Mouse (Mus musculus) liver (tissue): ENCODE data around the gene Tpd52l1.
"Not testable (repeated sequence)": the region's sequence is repeated elsewhere in the genome, so short reads cannot be mapped to it uniquely, and the experiment has no call there.

Source experiments
- DNase-seq: peaks from one replicate; pipeline ENCODE4 v3.0.0-alpha.2; 2020; ENCODE audit warnings: mixed read lengths

Tpd52l1 gene

DNA sequence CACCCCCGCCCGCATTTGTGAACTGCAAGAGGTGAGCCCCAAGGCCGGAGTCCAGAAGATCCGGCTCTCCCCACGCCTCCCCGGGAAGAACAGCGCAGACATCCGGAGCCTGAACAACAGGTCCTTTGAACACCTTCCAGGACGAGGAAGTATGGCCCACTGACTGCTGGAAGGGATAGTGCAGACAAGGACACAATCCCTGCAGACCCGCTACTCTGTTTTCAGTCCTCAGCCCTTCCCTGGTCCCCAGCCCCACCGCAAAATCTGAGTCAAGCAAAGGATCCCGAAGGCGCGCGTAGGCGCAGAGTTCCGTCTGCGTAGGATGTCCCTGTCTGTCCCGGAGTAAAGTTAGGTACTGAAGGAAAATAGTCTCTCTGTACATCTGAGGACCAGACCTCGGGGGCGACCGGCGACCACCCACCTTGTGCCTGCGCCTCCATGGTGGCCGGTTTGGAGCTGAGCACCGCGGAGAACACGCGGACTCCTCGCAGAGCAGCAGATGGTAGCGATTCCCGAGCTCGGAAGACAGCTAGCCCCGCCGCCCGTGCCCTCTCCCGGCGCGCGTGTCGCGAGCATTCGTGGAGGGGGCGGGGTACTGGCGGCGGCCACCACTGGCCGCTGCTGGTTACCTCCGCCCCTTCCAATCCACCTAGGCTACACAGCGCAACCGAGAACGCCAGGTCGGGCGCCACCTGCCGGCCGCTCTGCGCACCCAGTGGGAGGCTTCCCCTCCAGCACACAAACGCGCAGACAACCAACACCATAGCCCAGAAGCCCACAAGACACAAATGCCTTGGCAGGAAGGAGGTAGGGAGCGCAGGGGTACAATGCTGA lies at the start of gene Tpd52l1:
Tpd52l1 (minus strand) TSS at position 668 of the 834 bp plus-strand sequence.
- DNase-seq: peak; percentile 80

DNA sequence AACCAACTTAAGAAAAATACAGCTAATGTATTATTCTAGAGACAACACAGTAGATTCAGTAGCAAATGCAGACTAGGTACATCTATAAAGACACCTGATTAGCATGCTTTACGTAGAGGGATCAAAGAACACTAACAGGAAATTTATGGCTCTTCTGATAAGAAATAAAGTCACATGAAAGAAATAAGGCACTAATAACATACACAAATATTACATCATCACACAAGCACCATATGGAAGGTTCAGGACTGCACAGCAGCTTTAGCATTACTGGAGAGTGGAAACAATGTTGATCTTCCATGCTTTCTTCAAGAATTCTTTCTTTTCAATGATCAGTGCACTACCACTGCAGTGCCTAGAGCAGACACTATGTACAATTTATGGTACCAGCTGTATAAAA lies 48.5 kb upstream of the Tpd52l1 start:
- no peak for DNase-seq

DNA sequence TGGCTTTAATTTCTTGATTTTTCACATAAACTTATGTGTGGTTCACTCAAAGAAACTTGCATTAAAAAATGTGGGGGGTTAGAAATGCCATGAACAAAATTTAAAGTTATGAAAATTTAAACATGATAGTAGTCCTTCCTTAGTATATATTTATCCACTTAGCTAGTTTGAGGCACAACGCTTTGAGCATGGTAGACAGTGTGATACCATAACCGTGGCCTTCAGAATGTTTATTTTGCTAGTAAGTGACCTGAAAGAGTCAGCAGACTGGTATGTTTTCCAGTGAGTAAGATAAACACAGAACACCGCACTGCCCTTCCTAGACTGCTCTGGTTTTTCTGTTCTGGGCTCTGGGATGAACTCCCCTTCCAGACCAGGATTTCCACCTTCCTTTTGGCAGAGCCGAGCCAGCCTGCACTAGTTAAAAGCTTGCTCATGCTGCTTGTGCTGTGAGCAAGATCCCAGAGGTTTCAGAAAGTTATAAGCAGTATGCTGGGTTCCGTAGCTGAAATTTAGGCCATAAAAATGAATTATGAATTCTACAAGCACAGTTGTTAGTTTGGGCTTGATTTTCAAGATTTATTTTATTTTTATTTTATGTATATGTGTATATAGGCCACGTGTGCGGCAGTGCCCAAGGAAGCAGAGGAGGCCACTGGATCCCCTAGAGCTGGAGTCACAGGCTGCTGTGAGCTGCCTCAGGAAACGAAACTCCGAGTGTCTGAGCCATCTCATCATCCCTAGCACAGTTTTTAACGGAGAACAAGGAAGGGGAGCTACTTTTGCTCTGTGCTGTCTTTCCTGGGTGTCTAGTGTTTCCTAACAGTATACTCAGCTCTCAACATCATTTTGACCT lies 21.5 kb upstream of the Tpd52l1 start:
- DNase-seq: no peak

DNA sequence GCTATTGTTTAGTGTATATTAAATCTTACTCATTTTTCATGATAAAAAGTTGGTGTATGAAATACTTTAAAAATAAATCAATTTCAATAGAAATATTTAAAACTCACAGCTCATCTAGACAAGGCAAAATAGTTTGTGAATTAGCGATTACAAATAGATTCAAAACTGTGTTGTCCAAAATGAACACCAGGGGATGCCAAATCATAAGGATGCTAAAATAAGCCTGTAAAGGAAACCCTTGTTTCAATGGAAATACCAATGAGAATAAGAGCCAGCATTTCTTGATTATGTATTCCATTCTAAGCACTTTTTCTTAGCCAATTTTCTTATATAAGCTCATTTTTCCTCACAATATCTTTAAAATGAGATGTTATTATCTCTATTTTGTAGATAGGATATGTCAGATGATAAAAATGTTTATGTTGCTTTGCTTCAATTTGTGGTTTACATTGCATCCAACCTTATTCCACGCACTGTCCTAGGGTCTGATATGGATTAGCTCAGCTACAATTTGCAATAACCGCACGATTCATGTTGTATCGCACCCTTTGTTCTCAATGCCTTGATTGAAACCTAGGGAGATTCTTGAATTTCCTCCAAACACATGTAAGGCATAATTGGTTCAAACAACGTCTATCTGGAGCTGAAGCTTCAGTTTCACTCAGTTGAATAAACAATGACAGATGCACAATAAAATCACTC lies 20.2 kb upstream of the Tpd52l1 start:
- DNase-seq: no peak

- DNase-seq: no peak
Measured at GRCm38 (mm10) chr10:31465424-31465823, 19.7 kb upstream of the Tpd52l1 start.

DNA sequence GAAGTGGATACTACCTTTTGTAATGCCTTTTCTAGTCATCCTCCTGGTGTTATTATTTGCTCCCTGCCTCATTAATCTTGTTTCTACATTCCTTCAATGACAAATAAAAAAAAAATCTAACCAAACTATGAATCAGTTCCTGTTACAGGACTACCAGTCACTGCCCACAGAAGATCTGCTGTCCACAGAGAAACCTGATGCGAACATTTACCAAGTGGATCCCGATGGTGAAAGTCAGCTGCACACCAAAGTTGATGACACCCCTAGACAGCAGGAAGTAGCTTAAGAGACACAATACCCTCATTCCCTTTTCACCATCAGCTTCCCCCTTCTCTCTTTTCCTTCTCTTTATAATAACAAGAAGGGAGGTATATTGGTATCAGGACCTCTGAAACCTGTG lies 17.3 kb upstream of the Tpd52l1 start:
- DNase-seq: no peak

DNA sequence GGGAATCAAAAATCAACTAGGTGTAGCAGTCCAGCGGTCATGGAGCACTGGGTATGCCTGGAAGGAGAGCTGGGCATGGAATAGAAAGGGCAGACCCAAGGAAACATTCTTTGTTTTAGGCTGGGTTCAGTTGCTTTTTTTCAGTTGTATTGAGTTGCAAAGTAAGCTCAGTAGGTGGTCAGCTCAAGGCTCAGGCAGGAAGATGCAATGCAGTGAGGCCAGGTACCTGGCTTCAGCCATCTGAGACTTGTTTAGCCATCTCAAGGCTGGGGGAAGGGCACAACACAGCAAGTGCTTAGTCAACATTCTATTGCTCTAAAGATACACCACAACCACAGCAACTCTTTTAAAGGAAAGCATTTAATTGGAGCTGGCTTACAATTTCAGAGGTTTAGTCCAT lies 11.0 kb upstream of the Tpd52l1 start:
- no peak for DNase-seq

DNA sequence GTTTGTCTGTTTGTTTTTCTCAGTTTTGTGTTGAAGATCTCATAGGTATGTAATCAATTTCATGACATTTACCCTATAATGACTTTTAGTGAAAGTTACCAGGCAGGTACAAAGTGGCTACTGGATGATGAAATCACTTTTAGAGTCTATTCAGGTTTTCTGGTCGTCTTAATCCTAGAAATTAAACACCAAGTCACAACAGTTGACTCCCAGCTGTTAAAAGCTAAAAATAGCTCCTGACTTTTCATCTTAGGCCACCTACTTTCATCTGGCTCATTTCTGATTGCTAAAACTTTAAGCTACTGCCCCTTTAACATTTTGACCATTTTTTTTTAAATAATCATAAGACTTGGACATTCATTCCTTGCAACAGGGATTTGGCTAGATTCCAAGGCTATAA lies 1.3 kb upstream of the Tpd52l1 start:
- no peak for DNase-seq

GRCm38 (mm10) chr10:31444206-31444605 lies 1.6 kb downstream of the Tpd52l1 start:
- DNase-seq: no peak

GRCm38 (mm10) chr10:31441491-31441890 lies 4.3 kb downstream of the Tpd52l1 start:
- no peak for DNase-seq

- no peak for DNase-seq
Measured at GRCm38 (mm10) chr10:31436047-31436446, 9.7 kb downstream of the Tpd52l1 start.

GRCm38 (mm10) chr10:31417956-31418355 lies 27.8 kb downstream of the Tpd52l1 start:
- DNase-seq: no peak

GRCm38 (mm10) chr10:31392990-31393389 lies 52.8 kb downstream of the Tpd52l1 start:
- DNase-seq: no peak

DNA sequence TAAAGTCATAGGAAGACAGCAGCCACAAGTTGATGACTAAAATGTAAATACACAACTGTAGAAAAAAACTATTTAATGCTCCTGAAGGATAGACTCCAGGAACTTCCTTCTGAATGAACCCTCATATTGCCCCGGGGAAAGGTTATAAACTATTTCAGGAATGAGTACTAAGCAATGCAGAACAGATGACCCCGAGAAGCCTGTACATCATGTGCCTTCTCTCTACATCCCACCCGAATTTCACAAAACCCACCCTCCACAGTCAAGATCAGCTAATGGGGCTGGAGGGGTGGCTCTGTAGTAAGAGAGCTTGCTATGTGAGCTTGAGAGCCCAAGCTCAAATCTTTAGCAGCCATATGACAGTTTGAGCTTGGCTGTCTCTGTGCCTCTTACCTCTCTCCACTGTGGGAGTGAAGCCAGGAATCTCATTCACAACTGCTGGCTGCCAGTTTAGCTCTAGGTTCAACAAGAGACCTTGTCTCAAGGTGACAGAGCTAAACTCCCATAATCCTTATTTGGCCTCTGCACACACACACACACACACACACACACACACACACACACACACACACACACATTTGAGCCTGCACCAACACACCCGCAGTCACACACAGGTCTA lies 54.9 kb downstream of the Tpd52l1 start:
- DNase-seq: no peak

- DNase-seq: peak; percentile 46
Measured at GRCm38 (mm10) chr10:31388566-31388965, 57.2 kb downstream of the Tpd52l1 start.

DNA sequence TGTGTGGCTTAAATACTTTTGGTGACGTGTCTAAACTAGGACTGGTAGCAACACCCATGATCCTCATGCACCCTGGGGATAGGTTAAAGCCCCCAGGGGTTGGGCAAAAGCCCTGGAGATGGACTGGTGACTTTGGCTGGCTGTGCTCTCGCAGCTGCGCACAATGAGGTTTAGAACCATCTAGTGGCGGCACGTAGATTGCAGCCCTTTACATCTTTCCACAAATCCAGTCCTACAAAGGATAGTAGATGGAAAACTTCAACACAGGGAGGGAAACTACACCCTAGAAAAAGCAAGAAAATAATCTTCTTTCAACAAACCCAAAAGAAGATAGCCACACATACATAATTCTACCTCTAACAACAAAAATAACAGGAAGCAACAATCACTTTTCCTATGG lies 75.6 kb downstream of the Tpd52l1 start:
- DNase-seq: not testable (repeated sequence)

DNA sequence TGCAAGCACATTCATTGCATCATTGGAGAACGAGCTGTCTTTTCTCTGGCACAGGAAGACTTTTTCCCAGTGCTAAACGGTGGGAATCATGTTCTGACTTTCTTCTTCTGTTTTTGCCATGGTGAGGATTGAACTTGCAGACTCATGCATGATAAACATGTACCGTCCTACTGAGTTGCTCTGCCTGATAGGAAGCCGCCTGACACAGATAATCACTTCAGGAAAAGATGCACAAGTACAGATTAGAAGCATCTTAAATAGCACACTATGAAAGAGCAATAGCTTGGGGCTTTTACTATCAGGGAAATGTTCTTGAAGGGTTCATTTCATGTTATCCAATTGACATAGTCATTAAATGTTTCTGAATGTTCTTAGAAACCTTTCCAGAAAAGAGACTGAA lies 86.0 kb downstream of the Tpd52l1 start:
- no peak for DNase-seq

GRCm38 (mm10) chr10:31354886-31355461 lies 90.8 kb downstream of the Tpd52l1 start:
- no peak for DNase-seq

DNA sequence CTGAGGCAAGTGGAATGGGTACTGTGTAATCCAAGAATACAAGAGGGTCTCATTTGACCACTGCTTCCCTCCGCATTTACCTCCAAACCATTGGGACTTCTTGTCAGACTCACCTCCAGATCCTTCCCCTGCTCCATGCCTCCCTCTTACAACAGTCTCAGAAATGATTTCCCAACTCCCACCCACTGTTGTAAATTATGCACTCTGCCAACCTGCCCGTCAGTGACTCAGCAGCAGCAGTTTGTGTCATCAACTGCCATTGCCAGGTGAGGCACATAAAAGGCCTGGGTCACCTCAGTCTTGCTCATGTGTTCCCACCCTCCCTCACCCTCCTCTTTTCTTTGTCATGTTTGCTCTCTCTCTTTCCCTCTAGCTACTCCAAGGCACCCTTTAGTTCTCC lies 91.6 kb downstream of the Tpd52l1 start:
- DNase-seq: no peak

DNA sequence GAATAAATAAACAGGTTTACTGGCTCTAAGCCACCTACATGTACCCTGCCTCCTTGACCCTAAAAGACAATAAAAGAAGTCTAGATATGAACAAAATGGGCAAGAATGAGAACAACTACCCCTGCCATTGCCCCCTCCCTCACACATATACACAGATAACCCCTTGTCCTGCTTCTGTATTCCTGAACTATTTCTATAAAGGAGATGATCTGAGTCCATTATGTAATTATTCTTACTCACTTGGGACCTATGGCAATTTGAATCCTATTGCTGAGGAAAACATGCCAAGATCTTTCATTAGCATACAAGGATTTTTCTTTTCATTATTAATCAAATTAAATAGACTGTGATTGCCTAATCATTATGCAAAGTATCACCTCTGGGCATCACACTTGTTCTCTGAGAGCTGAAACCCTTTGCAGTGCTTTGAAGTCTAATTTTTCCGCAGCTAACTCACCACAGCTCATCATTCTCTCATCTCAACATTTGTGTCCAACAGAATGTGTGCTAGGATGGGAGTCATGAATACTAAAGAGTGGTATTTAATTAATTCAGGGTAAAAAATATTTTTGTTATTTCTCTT lies 92.8 kb downstream of the Tpd52l1 start:
- DNase-seq: no peak

DNA sequence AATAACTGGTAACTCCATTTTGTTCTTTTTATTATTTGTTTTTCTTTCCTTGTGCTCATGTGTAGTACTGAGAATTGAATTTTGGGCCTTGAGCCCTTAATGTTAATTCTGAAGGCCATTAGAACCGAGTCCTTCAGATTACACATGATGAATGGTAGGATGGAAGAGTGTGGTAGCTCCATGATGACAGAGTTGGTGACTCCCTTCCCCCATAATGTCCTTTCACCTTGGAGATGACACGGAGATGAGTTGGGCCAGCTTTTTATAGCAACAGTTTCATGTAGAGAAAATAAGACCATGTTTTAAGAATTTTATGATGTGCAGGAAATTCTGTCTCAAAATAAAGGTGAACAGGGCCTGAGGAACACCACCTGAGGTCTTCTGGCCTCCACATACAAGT lies 94.7 kb downstream of the Tpd52l1 start:
- no peak for DNase-seq

DNA sequence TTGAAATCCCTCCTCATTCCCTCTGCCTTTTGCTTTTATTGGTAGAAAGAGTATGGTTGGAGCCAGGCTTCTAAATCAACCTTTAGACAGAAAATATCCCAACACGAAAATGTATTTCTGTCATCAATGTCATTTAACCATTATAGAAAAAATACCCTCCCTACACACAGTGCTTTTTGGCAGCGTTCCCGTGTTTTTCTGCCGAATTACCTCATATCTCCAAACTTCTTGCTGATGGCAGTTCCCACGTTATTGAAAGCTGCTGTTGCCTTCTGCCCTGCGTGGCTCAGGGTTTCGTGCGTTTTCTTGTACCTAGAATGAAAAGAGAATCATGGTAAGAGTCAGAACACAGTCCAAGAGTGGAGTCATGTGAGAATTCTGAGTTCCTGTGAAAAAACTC lies 99.4 kb downstream of the Tpd52l1 start:
- DNase-seq: no peak
